Mouse (Mus musculus): ENCODE results near the gene G6pc.

DNA sequence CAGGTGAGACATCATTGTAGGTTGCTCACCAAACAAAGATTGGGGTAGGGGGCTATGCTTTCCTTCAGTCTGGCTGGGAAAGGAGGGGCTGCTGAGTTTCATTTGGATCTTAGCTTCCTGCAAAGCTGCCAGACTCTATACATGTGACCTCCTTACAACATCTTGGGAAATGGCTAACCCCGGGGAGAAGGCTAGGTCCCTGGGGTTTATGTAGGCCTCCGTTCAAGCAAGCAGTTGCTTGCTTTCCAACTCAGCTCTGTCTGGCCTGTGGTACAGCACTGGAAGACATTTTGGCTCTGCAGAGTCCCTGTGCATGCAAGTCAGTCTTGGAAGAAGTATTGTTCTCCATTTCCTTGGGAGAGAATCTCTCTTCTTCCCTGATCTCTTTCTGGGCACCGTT is 34.8 kb upstream of the G6pc start:
- no peak for TF ChIP-seq CTCF (IDR thresholded peaks at IDR 0.05; ENCODE audit: extremely low read depth, insufficient read depth, insufficient read length, insufficient replicate concordance)
- TF ChIP-seq POLR2A (IDR thresholded peaks at IDR 0.05; ENCODE audit: low read depth, low read length) = no peak
